In the genomic region with DNA sequence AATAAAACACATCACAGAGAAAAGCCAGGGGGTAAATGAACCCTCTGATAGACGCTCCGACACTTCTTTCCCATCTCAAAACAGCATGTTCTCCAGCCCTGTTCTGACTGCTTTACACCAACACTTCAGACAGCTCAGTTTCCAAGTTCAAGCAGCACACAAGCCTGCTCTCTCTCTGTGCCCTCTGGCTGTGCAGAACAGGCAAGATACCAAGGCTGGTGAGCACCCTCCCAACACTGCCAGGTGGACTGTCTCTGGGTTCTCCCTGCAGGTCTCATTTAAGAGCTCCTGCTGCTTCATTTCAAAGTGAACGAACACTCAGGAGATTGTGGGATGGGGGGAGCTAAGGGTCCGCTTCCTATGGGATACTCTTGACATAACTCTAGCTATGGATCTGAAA, we compare ENCODE assay signal across 8 mouse cellular contexts. TPM values are rescaled to one million over a fixed set of nuclear protein-coding genes. Genes with fewer than 3 reads are reported as not detected.
DNase-seq lines count a peak whose midpoint lies in the region; ATAC-seq and TF ChIP-seq lines count a peak whose summit lies in the region.

No protein-coding gene starts in this region.

- no peak for DNase-seq in cerebellum, adult 2 months
- DNase-seq in cerebellum, postnatal 14 days: no peak
- DNase-seq in neural tube, embryonic 11.5 days (ENCODE audit: low spot score): no peak
- no peak for DNase-seq in neural tube, embryonic 10.5 days (ENCODE audit: extremely low spot score, low spot score)
- DNase-seq in liver, embryonic 11.5 days (ENCODE audit: low spot score): no peak
- no peak for DNase-seq in urinary bladder, postnatal 10 days (ENCODE audit: low spot score)
- no peak for DNase-seq in right cerebral cortex, postnatal 36 days (ENCODE audit: low spot score in 2 of 2)

- H3K4me2 ChIP-seq in neural tube, embryonic 11.5 days (ENCODE audit: low read depth): peak overlapping the region; percentile 88
- peak overlapping the region; percentile 75 for H3K4me2 ChIP-seq in liver, embryonic 11.5 days

- peaks cover 17% of the 10 kb centered on the region for H3K4me1 ChIP-seq in cerebellum, adult 2 months (ENCODE audit: control insufficient read depth, insufficient read depth, low read length)
- peaks cover 18% of the 10 kb centered on the region for H3K4me1 ChIP-seq in neural tube, embryonic 11.5 days (ENCODE audit: control insufficient read depth, insufficient read depth, low read length)
- H3K4me1 ChIP-seq in liver, embryonic 11.5 days (replicated peaks; ENCODE audit: control insufficient read depth, insufficient read depth, low read length): peaks cover 32% of the 10 kb centered on the region

- TF ChIP-seq POLR2A in cerebellum, adult 2 months (IDR thresholded peaks at IDR 0.05; ENCODE audit: borderline replicate concordance, insufficient read depth, low read length): no peak

- H3K4me3 ChIP-seq in cerebellum, adult 2 months (replicated peaks; ENCODE audit: insufficient read depth, low read depth, low read length): peak overlapping the region; percentile 95
- peak overlapping the region; percentile 91 for H3K4me3 ChIP-seq in neural tube, embryonic 11.5 days (ENCODE audit: low read depth, low read length)
- H3K4me3 ChIP-seq in liver, embryonic 11.5 days (ENCODE audit: low read depth, low read length): peak overlapping the region; percentile 87; the same call in 1 of the 2 replicates

- no peaks in the 10 kb centered on the region for H3K36me3 ChIP-seq in neural tube, embryonic 11.5 days (ENCODE audit: control insufficient read depth, insufficient read depth, low read length)
- no peaks in the 10 kb centered on the region for H3K36me3 ChIP-seq in liver, embryonic 11.5 days (ENCODE audit: control insufficient read depth, insufficient read depth, low read length)

- H3K27ac ChIP-seq in cerebellum, adult 2 months (ENCODE audit: insufficient read depth, low read length): no peak overlapping the region
- no peak overlapping the region for H3K27ac ChIP-seq in neural tube, embryonic 11.5 days (ENCODE audit: low read depth, low read length)
- H3K27ac ChIP-seq in liver, embryonic 11.5 days (ENCODE audit: low read depth, low read length): no peak overlapping the region

- H3K27me3 ChIP-seq in cerebellum, adult 2 months (ENCODE audit: control insufficient read depth, insufficient read depth, low read length): no peaks in the 10 kb centered on the region
- no peaks in the 10 kb centered on the region for H3K27me3 ChIP-seq in neural tube, embryonic 11.5 days (ENCODE audit: control insufficient read depth, insufficient read depth, low read length)
- no peaks in the 10 kb centered on the region for H3K27me3 ChIP-seq in liver, embryonic 11.5 days (replicated peaks; ENCODE audit: control insufficient read depth, insufficient read depth, low read length)

- WGBS in cerebellum, adult 2 months: 26% methylated on average over 4 of the region's 4 CpGs
- 79% methylated on average over 4 of the region's 4 CpGs for WGBS in neural tube, embryonic 11.5 days
- 83% methylated on average over 4 of the region's 4 CpGs for WGBS in liver, embryonic 11.5 days

- no peaks in the 10 kb centered on the region for H3K9me3 ChIP-seq in neural tube, embryonic 11.5 days (ENCODE audit: control insufficient read depth, low read length)
- H3K9me3 ChIP-seq in liver, embryonic 11.5 days (ENCODE audit: control insufficient read depth, low read length): no peaks in the 10 kb centered on the region

- H3K9ac ChIP-seq in neural tube, embryonic 11.5 days (ENCODE audit: low read length): peak overlapping the region; percentile 30; the same call in 1 of the 2 replicates
- H3K9ac ChIP-seq in liver, embryonic 11.5 days (ENCODE audit: low read depth, low read length): peak overlapping the region; percentile 88

- no peak for TF ChIP-seq CTCF in cerebellum, adult 2 months (IDR thresholded peaks at IDR 0.05; ENCODE audit: borderline replicate concordance, insufficient read depth, low read depth, low read length)

- no peak for ATAC-seq in neural tube, embryonic 11.5 days (ENCODE audit: insufficient read depth, low FRiP score, low TSS enrichment)
- no peak for ATAC-seq in liver, embryonic 11.5 days (replicated peaks; ENCODE audit: low FRiP score)
- ATAC-seq in megakaryocyte progenitor cell, adult 5-6 weeks (replicated peaks; ENCODE audit: poor library complexity): no peak

RNA-seq across cellular contexts. Expression of a gene that starts 1.5 kb away (rescaled TPM):
- polyA plus RNA-seq in cerebellum, adult 2 months (2012; rRNA removed): 76.0 and 76.1 TPM in 2 replicates
- polyA plus RNA-seq in neural tube, embryonic 11.5 days (2014; fragmentation: Nextera tagmentation; extraction: Ambion mirVana): 128 and 142 TPM in 2 replicates
- polyA plus RNA-seq in liver, embryonic 11.5 days (2014; fragmentation: Nextera tagmentation; extraction: Ambion mirVana): 78.7 and 82.2 TPM in 2 replicates
- 96.0 and 101 TPM in 2 replicates for total RNA-seq in megakaryocyte progenitor cell, adult 5-6 weeks (2015)
- total RNA-seq in megakaryocyte progenitor cell, adult 5-6 weeks (2017): 52.0 and 63.2 TPM in 2 replicates

RNA-seq across cellular contexts. Expression of a gene that starts 56.7 kb away (rescaled TPM):
- polyA plus RNA-seq in cerebellum, adult 2 months (2012; rRNA removed): 37.6 and 38.2 TPM in 2 replicates
- 16.7 and 18.3 TPM in 2 replicates for polyA plus RNA-seq in neural tube, embryonic 11.5 days (2014; fragmentation: Nextera tagmentation; extraction: Ambion mirVana)
- 13.0 and 15.4 TPM in 2 replicates for polyA plus RNA-seq in liver, embryonic 11.5 days (2014; fragmentation: Nextera tagmentation; extraction: Ambion mirVana)
- total RNA-seq in megakaryocyte progenitor cell, adult 5-6 weeks (2015): 113 TPM in 2 replicates
- 30.0 and 33.1 TPM in 2 replicates for total RNA-seq in megakaryocyte progenitor cell, adult 5-6 weeks (2017)
